Mouse (Mus musculus) inflammation-experienced regulatory T-cells, adult 6 months (primary cell): ENCODE measurements around the gene Tead3. TPM values are rescaled to one million over a fixed set of nuclear protein-coding genes. Genes with fewer than 3 reads are reported as not detected.
"Not testable (repeated sequence)": the region's sequence is repeated elsewhere in the genome, so short reads cannot be mapped to it uniquely, and the experiment has no call there.

ENCODE experiments used
- ATAC-seq: one replicate; pipeline ENCODE4 v1.8.0; 2017
- polyA plus RNA-seq, 3 experiments: library from polyadenylated mRNA; unstranded; fragments of 100-300 nt; shearing (Covaris generic); gene quantifications; one replicate each; pipeline ENCODE4 v1.2.1; 2017

The Tead3 gene
- polyA plus RNA-seq, 3 experiments from 2014 or later: not detected

DNA sequence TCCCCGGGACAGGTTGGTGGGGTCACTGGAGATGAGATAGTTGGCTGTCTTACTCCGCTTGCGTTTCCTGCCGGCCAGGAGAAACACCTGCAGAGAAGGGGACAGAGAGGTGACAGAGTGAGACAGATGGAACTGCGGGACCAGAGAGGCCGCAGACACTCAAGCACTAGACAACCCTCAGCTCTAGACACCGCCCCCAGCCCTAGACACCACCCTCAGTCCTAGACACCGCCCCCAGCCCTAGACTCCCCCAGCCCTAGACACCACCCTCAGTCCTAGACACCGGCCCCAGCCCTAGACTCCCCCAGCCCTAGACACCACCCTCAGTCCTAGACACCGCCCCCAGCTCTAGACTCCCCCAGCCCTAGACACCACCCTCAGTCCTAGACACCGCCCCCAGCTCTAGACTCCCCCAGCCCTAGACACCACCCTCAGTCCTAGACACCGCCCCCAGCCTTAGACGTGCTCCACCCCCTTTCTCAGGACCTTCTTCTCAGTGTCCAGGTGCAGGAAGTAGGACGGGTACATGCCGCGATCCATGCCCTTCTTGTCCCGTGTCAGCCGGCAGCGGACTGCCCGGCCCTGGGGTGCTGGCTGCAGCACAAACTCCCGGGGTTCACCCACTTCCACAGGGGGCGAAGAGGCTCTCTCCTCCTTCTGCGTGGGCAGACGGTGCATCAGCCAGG, 8.1 kb upstream of the Tead3 start:
- ATAC-seq: not testable (repeated sequence)

DNA sequence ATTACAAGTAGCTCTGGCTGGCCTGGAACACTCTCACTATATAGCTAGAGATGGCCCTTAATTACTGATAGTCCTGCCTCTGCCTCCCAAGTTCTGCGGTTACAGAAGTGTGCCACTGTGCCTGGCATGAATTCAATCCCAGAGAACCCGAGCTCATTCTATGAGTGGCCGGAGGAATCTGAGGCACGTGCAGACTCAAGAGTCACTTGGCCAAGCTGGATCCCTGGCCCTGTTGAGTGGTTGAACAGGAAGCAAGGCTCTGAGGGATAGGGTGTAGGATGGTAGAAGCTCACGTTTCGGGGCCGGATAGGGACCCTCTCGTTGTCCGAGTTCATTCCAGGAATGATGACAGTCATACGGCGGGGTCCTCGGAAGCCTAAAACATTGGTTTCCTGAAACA, 5.3 kb upstream of the Tead3 start:
- no peak for ATAC-seq

DNA sequence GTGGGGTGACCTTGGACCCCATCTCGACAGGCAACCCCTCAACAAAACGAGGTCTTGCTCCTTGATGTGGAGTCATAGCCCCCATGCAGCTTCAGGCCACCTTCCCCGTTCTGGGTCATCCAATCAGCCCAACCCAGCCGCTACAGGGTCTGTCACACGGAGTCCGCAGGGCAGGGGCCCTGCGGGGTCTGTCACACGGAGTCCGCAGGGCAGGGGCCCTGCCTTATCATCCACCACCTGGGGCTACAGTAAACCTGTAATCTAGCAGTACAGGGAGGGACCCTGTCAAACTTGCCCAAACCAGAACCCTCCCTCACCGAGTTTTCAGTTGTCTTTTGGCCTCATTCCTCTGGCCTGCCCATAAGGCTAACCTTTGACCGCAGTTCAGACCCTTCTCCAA, 1.4 kb upstream of the Tead3 start:
- no peak for ATAC-seq

DNA sequence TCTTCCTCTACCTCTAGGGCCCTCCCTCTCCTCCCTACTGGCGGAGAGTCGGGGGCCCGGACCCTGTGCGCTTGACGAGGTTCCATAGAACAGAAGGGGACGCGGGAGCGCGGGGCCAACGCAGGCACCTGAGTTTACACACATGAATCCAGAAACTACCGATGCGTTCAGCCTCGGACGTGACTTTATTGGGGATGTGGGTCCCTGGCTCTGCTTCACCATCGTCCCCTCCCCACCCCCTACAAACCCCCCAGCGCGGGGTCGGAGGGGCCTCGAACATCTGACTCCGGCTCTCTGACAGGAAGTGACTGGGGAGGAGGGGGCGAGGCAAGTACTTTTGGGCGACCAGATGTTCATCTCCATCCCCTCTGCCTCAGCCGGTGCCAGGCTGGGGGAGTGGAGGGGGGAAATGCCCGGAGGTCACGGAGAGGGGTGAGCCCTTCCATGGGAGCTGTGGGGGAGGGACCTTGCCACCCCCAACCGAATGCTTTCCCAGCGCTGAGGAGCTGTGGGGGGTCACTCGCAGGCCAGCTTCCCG, 805 bp upstream of the Tead3 start:
- no peak for ATAC-seq

DNA sequence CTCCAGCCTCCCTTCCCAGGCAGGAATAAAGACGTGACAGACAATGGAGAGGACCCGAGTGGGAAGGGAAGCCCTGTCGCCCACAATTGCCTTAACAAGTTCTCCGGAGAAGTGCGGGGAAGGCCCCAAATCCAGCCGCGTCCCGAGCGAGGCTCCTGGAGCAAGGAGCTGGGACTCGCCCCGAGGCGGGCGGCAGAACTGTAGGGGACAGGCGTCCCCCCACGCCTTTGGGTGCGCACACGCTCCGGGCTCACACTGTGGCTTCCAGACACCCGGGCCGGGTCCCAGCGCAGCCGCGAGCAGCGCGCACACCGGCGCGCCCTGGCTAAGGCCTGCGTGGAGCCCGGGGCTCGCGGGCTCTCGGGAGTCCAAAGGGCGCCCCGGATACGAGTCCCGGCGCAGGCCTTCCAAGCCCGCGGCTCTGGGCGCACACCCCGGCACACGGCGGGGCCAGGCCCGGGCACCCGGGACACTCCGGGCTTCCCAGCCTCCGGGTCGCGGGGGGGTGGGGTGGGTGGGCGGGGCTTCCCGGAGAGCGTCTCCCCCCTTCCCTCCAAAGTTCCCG, 634 bp downstream of the Tead3 start:
- ATAC-seq: no peak

DNA sequence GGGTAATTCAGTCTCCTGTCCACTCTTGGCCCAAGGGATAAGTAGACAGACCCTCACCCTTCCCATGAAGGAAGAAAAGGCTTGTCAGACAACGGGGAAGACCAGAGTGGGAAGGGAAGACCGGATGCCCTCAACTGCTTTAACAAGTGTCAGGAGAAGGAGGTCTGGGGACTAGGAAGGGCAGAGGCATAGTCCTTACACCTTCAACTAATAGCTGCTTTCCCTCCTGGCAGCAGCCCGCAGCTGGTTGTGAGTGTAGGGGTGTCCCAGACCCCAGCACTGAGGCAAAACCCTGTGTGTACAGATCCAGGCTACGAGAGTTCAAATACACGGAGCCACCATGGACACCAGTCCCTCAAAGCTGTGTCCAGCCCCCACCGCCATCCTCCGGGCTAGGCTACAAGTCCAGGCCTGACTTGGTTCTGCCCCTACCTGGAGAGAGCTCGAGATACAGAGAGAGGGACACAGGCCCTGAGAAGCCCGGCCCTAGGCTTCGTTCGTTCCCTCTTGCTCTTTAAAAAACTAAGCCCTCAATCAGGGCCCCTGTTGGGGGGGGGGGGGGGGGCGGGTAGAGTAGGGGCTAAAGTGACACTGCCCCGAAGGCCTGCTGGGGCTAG, 1.2 kb downstream of the Tead3 start:
- ATAC-seq: no peak

DNA sequence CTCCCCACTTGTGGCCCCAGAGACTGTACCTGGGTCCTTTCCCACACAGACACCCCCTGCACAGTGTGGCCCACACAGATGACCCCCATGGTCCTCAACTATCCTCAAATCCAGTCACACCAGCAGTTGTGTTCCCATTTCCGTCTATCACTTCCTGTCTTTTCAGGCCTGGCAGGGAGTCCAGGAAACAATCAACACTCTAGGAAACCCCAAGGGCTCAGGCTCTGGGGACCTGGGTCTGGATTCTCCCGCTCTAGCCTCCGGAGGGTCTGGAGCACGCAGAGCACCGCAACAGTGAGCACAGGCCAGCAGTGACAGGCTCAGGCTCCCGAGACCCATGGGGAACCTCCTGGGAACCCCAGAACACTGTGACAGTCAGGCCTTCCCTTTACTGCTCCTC, 2.4 kb downstream of the Tead3 start:
- no peak for ATAC-seq

DNA sequence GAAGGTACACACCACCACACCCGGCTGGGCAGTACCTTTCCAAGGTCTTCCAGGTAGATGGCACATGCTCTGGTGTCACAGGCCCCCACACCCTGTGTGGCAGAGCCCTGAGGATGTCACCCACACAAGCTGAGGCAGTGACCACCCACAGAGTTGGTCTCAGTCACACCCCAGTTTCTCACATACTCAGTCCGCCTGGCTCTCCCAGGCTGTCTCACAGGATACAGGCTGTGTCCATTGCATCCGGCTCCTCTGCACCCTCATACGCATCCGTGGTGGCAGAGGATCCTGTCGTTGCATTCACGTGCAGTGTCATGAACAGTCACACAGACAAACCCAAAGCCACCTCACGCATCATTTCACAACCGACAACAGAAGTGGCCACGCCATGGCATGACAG, 3.3 kb downstream of the Tead3 start:
- ATAC-seq: no peak

DNA sequence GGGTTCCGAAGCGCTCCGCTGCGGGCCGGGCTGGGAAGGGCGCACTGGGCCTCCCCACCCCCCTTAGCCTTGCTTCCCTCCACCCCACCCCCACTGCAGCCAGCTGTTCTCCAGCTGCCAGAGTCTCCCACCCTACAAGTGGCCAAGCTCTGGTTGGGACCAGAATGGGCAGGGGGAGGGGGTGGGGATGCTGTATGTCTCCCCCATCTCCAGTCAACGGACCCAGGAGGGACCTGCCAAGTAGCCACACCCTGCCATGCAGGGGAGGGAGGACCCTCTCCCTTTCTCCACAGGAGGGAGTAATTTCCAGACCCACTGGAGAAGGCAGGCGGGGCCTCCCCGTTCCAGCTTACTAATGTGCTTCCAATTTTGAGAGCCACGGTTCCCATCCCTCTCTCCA, 4.7 kb downstream of the Tead3 start:
- no peak for ATAC-seq

DNA sequence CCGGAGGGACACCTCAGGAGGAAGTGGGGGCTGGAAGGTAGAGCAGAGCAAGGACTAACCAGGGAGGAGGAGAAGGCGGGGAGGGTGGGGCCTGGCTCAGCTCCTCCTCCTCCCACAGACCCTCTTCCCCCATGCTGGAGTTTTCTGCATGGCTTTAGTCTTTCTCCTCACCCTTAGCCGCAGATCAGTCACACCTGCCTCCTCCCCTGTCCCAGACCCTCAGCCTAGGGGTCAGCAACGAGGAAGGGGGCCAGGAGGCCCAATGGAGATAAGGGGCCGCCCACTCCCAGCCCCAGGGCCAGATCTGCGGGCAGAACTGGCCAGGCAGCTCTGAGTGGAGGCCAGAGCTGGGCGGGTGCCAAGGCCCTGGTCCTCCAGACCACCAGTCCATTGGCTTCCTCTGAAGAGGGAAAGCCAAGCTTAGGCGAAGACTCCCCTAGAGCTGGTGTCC, 5.3 kb downstream of the Tead3 start:
- ATAC-seq: no peak

DNA sequence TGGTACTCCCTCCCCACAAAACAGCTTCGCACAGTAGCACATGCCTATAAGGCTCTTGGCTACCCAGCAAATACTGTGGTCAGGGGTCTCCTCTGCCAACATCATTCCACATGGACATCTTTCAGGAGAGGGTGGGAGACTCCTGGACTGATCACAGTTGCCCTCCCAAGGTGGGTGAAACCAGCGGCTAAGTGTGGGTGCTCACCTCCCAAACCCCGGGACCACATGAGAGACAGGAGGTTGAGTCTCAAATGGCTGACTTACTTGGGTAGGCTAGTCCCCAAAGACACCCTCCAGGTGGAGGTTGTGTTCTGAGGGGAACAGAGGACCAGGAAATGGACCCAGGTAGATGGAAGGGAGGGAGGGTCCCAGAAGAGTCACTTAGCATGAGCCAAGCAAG, 5.9 kb downstream of the Tead3 start:
- ATAC-seq: no peak

DNA sequence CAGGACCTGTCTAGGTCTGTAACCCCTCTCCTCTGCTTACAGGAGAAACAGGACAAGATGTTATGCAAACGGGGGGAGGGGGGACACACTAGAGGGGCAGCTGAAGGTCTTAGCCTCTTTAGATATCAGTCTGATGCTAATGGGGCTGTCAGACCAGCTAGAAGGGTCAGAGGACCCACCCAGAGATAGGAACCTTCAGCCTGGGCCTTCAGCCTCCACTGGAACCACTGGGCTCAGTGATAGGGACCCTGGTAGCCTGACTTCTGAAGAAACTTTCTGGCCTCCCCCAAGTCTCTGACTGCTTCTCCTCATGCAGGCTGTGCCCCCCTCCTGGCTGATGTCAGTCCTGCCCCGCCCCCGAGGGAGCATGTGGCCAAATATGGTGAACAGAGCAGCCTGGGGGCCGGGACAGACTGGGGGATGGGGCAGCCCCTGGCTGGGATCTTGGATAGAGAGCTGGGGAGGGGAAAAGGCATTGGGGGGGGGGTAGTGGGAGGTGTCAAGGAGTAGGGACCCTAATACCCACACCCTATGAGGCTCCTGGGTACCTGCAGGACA, 6.5 kb downstream of the Tead3 start:
- ATAC-seq: no peak

DNA sequence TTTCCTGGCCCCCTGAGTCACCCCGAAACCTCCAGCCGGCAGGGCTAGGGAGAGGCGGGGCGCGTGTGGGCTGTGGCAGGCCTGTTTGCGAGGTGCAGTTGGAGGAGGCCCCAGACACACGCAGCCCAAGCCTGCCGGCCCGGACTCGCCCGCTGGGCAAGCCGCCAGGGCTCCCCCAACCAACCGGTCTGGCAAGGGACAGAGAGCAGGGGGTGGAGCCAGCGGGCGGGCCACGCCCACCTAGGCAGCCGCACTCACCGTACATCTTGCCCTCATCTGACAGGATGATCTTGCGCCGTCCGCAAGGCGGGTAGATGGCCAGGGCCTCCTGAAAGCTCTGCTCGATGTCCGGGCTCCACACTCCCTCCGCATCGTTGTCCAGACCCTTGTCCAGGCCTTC, 9.5 kb downstream of the Tead3 start:
- no peak for ATAC-seq

DNA sequence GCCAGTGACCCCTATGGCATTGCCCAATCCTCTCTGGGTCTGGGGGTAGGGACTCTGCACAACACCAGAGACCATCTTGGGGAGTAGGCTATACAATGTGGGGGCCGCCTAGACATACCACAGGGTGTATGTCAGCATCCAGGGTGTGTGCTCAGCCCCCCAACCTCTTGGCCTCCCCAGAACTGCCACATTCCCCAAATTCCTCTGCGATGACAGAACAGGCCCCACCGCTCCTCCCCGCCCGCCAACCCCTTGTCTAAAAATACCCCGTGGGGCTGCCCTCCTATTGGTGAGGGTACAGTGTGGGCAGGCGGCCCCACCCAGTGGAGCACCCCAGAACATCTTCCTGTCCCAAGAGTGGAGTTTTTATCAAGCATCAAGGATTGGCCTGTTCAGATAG, 10.0 kb downstream of the Tead3 start:
- no peak for ATAC-seq

DNA sequence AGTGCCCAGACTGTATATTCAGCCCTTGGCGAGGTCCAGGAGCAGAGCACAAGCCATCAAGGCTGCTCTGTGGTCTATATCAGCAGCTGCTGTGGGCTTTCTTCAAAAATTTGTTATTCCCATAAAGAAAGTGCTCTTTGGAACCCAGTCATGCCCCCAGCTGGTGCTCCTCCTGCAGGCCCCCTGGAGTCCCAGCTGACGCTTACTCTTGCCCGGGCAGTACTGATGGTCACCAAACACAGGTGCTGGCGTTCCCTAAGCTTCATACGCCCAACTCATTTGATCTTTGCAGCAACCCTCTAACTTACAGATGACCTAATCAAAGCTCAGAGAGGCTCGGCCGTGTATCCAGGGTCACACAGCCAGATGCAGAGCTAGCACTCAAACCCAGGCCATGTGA, 13.1 kb downstream of the Tead3 start:
- ATAC-seq: no peak

DNA sequence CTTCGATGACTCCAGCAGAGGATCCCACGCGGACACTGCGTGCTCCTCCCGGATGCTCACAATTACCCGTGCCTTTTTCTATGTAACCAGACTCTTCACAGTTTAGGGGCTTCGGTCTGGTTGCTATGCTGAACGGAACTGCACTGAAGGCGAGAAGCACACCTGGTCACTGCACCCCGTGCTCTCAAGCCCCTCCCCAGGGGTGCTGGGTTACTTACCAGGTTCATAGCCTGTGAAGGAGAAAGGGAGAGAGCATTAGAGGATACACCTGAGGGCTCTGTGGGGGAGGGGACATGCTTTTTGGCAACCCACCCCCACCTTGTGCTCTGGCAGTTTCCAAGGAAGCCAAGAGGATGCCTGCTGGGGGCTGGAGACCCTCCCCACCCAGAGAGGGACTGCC, 15.3 kb downstream of the Tead3 start:
- no peak for ATAC-seq

DNA sequence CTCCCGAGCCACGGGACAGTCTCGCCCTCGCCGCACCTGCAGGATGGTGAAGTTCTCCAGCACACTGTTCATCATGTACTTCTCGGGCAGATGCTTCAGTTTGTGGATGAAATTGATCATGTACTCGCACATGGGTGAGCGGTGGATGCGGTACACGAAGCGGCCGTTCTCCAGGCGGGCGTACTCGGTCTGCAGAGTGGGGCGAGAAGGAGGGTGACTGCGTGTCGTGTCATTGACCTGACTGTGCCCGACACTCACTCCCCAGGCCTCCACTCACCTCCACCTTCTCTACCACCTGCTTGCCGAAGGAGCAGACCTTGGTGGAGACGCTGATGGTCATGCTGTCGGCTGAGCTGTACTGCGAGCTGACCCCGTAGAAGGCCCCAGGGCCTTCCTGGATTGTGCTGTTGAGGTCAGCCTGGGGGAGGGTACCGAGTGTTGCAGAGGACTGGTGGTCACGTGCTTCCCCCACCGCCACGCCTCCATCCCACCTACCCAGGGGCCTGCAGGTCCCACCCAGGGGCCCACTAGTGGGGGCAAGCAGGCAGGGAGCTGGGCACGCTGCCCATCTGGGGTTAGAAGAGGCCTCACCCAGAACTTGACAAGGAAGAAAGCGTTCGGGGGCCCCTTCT, 17.6 kb downstream of the Tead3 start:
- no peak for ATAC-seq

DNA sequence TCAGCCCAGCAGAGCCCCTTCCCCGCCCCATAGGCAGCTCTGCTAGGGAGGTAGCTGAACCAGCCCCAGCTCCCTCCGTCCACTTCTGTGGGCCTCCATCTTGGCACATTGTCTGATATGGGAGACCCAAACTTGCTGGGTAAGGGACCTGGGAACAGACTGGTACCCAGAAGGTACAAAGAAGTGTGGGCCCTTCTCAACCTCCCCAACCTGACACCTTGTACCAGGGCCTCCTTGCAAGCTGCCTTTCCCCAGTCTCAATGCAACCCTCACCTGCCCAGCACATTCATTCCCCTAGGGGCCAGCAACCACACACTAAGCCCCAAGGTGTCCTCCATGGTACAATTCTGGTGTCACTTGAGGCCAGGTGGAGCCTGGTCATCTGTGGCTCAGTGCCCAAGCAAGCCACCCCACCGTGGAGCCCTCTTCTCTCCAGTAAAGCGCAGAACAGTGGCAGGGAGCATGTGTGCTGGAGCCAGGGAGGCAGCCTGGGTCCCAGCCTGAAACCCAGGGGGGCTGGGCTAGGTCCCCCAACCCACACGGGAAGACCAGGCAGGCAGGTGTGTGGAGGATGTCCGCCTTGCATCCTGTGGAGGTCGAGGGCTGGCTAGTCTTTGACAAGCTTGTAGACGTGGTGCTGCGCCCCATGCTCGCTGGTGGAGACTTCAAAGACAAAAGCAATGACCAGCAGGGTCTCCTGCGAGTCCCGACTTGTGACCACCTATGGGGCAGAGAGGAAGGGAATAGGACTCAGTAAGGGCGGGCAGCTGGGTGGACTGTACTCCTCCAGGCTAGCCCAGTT, 18.3 kb downstream of the Tead3 start:
- no peak for ATAC-seq

DNA sequence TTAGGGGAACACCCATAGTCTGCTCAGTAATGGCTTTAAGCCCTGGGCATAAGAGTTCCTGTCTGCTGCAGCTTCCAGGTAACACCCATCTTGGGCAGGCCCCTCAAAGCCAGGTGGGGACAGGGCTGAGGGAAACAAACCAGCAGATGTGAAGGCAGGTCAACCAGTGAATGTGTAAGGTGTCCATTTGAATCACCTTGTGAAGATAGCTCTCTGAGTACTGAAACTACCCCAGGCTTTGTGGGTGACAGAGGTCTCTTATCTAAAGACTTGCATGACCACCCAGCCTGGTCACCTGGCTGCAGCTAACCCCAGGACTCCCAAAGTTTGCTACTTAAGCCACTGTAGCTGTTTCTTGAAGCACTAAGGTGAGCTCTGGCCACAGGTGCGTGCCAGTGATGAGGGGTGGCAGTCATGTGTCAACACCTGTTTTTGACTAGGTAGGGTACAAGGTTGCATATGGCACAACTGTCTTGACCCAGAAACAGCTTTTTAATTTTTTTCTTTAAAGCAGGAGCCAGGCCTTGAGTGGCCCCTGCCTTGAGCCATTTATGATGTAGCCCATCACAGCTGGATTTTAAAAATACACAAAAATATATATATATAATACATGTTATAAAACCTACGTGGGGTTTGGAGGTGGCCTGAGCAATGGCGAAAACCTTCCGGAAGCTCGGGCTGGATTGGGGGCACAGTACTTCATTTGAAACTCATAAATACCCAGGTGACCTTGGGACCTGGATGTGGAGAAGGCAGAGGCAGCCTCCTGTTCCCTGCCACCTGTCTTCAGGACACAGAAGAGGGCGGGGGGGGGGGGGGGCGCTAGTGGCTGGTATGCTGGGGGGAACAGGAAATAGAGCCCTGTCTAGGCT, 19.1 kb downstream of the Tead3 start:
- no peak for ATAC-seq

DNA sequence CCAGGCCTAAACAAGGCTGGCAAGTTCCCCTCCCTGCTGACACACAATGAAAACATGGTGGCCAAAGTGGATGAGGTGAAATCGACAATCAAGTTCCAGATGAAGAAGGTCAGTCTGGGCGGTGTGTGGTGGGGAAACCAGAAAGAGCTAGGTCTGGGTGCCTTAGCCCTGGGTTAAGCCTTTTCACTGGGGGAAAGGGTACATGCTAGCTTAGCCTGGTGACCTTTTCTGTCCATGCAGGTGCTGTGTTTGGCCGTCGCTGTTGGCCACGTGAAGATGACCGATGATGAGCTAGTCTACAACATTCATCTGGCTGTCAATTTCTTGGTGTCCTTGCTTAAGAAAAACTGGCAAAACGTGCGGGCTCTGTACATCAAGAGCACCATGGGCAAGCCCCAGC, 20.0 kb downstream of the Tead3 start:
- not testable (repeated sequence) for ATAC-seq

DNA sequence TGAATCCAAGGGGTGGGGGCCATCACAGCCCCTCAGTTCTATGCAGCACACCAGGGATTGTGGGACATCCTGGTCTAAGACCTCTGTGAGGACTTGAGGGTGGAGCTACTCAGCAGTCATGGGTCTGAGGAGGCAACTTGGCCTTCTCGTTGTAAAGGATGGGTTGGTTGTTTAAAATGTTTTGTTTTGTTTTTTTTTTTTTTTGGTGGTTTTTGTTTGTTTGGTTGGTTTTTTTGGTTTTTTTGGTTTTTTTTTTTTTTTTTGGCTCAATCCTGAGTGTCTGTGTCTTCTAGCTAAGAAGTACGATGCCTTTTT, 20.4 kb downstream of the Tead3 start:
- no peak for ATAC-seq
